Mouse (Mus musculus): ENCODE results near the gene Acvr1.

Acvr1 gene

GRCm38 (mm10) chr2:58479536-58479935 lies 87.4 kb downstream of the Acvr1 start:
- no peak for DNase-seq (ENCODE audit: low spot score in 2 of 2)

GRCm38 (mm10) chr2:58478144-58478543 lies 88.8 kb downstream of the Acvr1 start:
- DNase-seq (ENCODE audit: low spot score in 2 of 2), result no peak

GRCm38 (mm10) chr2:58476956-58477715 lies 89.8 kb downstream of the Acvr1 start:
- peak; percentile 66 to 83 for DNase-seq (ENCODE audit: low spot score in 2 of 2)

GRCm38 (mm10) chr2:58475578-58475977 lies 91.4 kb downstream of the Acvr1 start:
- DNase-seq (ENCODE audit: low spot score in 2 of 2), result no peak

GRCm38 (mm10) chr2:58470290-58470689 lies 96.7 kb downstream of the Acvr1 start:
- DNase-seq (ENCODE audit: low spot score in 2 of 2), result no peak

- DNase-seq (ENCODE audit: low spot score in 2 of 2), result no peak
Measured at GRCm38 (mm10) chr2:58469816-58470215, 97.1 kb downstream of the Acvr1 start, which contains the start of gene Gm17409. Gene Gm17409 (plus strand): TSS chr2:58470116.

GRCm38 (mm10) chr2:58458820-58459371 lies 108.1 kb downstream of the Acvr1 start:
- peak in 1 of 2 experiments; percentile 43 for DNase-seq (ENCODE audit: low spot score in 2 of 2)

- DNase-seq (ENCODE audit: low spot score in 2 of 2), result no peak
Measured at GRCm38 (mm10) chr2:58457488-58457865, 109.5 kb downstream of the Acvr1 start.

- no peak for DNase-seq (ENCODE audit: low spot score in 2 of 2)
Measured at GRCm38 (mm10) chr2:58456843-58457487, 110.0 kb downstream of the Acvr1 start.

- DNase-seq (ENCODE audit: low spot score in 2 of 2), result no peak
Measured at GRCm38 (mm10) chr2:58454095-58454865, 112.7 kb downstream of the Acvr1 start.

GRCm38 (mm10) chr2:58447001-58447400 lies 120.0 kb downstream of the Acvr1 start:
- DNase-seq (ENCODE audit: low spot score in 2 of 2), result no peak

- DNase-seq (ENCODE audit: low spot score in 2 of 2), result no peak
Measured at GRCm38 (mm10) chr2:58443163-58443562, 123.8 kb downstream of the Acvr1 start.

GRCm38 (mm10) chr2:58436911-58437310 lies 130.0 kb downstream of the Acvr1 start:
- DNase-seq (ENCODE audit: low spot score in 2 of 2), result no peak

- DNase-seq (ENCODE audit: low spot score in 2 of 2), result no peak
Measured at GRCm38 (mm10) chr2:58435507-58435906, 131.4 kb downstream of the Acvr1 start.

- no peak for DNase-seq (ENCODE audit: low spot score in 2 of 2)
Measured at GRCm38 (mm10) chr2:58434438-58434837, 132.5 kb downstream of the Acvr1 start.

GRCm38 (mm10) chr2:58433317-58433716 lies 133.6 kb downstream of the Acvr1 start:
- no peak for DNase-seq (ENCODE audit: low spot score in 2 of 2)

GRCm38 (mm10) chr2:58432211-58432610 lies 134.7 kb downstream of the Acvr1 start:
- DNase-seq (ENCODE audit: low spot score in 2 of 2), result peak; percentile 28 to 54

- no peak for DNase-seq (ENCODE audit: low spot score in 2 of 2)
Measured at GRCm38 (mm10) chr2:58425436-58426004, 141.4 kb downstream of the Acvr1 start.

GRCm38 (mm10) chr2:58423319-58423718 lies 143.6 kb downstream of the Acvr1 start:
- no peak for DNase-seq (ENCODE audit: low spot score in 2 of 2)

GRCm38 (mm10) chr2:58419571-58419970 lies 147.4 kb downstream of the Acvr1 start:
- DNase-seq (ENCODE audit: low spot score in 2 of 2), result no peak

- no peak for DNase-seq (ENCODE audit: low spot score in 2 of 2)
Measured at GRCm38 (mm10) chr2:58418109-58418508, 148.8 kb downstream of the Acvr1 start.

GRCm38 (mm10) chr2:58417684-58418083 lies 149.3 kb downstream of the Acvr1 start:
- DNase-seq (ENCODE audit: low spot score in 2 of 2), result no peak
